12 mouse cellular contexts compared by ENCODE assay signal in genomic region chr7:68080122-68080845, GRCm38 (mm10).
DNase-seq lines count a peak whose midpoint lies in the region; ATAC-seq and TF ChIP-seq lines count a peak whose summit lies in the region.
"Had no signal": no experiment of that assay in that cellular context is flagged by ENCODE, and none has a peak within 500 bp of the region (broad histone marks: within the 10 kb centered on the region; RNA-seq: fewer than 3 reads in every experiment).

No protein-coding gene starts in this region.

- H3K9me3 ChIP-seq in heart, embryonic 11.5 days (replicated peaks; ENCODE audit: control insufficient read depth, low read length): no peaks in the 10 kb centered on the region
- H3K9me3 ChIP-seq in lung, embryonic 16.5 days (ENCODE audit: control insufficient read depth, low read length): no peaks in the 10 kb centered on the region
- H3K9me3 ChIP-seq: limb, embryonic 12.5 days had no signal

- TF ChIP-seq CTCF in heart, adult 2 months (IDR thresholded peaks at IDR 0.05): no peak

- no peak for TF ChIP-seq EP300 in heart, adult 2 months (IDR thresholded peaks at IDR 0.05; ENCODE audit: insufficient read depth, low read depth, low read length)

- no peak overlapping the region for H3K9ac ChIP-seq in heart, embryonic 11.5 days (ENCODE audit: low read depth, low read length)
- no peak overlapping the region for H3K9ac ChIP-seq in heart, adult 2 months (ENCODE audit: low read depth, low read length)
- H3K9ac ChIP-seq in lung, embryonic 16.5 days (ENCODE audit: low read length): no peak overlapping the region
- H3K9ac ChIP-seq: limb, embryonic 12.5 days had no signal

- WGBS in heart, embryonic 11.5 days (ENCODE audit: insufficient replicate concordance): 42% methylated on average over 11 of the region's 11 CpGs
- WGBS in heart, adult 2 months: 53% methylated on average over 11 of the region's 11 CpGs
- WGBS in lung, embryonic 16.5 days: 36% methylated on average over 11 of the region's 11 CpGs

- no peaks in the 10 kb centered on the region for H3K27me3 ChIP-seq in heart, embryonic 11.5 days (ENCODE audit: control insufficient read depth, insufficient read depth, low read length)
- H3K27me3 ChIP-seq in heart, adult 2 months (ENCODE audit: control insufficient read depth, insufficient read depth, low read length): no peaks in the 10 kb centered on the region
- no peaks in the 10 kb centered on the region for H3K27me3 ChIP-seq in lung, embryonic 16.5 days (ENCODE audit: control insufficient read depth, insufficient read depth, low read depth, low read length)
- H3K27me3 ChIP-seq: limb, embryonic 12.5 days; Patski had no signal

- no peak overlapping the region for H3K4me2 ChIP-seq in heart, embryonic 11.5 days
- no peak overlapping the region for H3K4me2 ChIP-seq in lung, embryonic 16.5 days (ENCODE audit: low read depth, low read length)
- H3K4me2 ChIP-seq: limb, embryonic 12.5 days had no signal

- H3K27ac ChIP-seq in heart, embryonic 11.5 days (ENCODE audit: low read depth, low read length): peak overlapping the region; percentile 62
- H3K27ac ChIP-seq in heart, adult 2 months: no peak overlapping the region
- H3K27ac ChIP-seq in lung, embryonic 16.5 days (ENCODE audit: low read length): peak overlapping the region; percentile 67
- H3K27ac ChIP-seq: limb, embryonic 12.5 days had no signal

- no peak for TF ChIP-seq POLR2A in heart, adult 2 months (IDR thresholded peaks at IDR 0.05; ENCODE audit: insufficient read depth, low read depth, low read length)

- ATAC-seq in heart, embryonic 11.5 days (replicated peaks; ENCODE audit: insufficient number of reproducible peaks, low FRiP score, low TSS enrichment): no peak
- peak; percentile 60 for ATAC-seq in lung, embryonic 16.5 days (ENCODE audit: low read depth)
- ATAC-seq: intestine, postnatal 0 days; Patski had no signal

- no peaks in the 10 kb centered on the region for H3K36me3 ChIP-seq in heart, embryonic 11.5 days (ENCODE audit: control insufficient read depth, insufficient read depth, low read length)
- no peaks in the 10 kb centered on the region for H3K36me3 ChIP-seq in heart, adult 2 months (ENCODE audit: control insufficient read depth, insufficient read depth, low read length)
- no peaks in the 10 kb centered on the region for H3K36me3 ChIP-seq in lung, embryonic 16.5 days (ENCODE audit: control insufficient read depth, insufficient read depth, low read length)
- H3K36me3 ChIP-seq: limb, embryonic 12.5 days had no signal

- no peaks in the 10 kb centered on the region; the same call in 1 of the 2 replicates for H3K79me2 ChIP-seq in heart, adult 2 months (replicated peaks; ENCODE audit: control insufficient read depth, insufficient read depth, low read length)

- no peak for DNase-seq in heart, adult 2 months
- peak; percentile 27 for DNase-seq in NIH3T3 (ENCODE audit: low read depth)
- peak; percentile 66 to 70 for DNase-seq in kidney, adult 8-10 months
- DNase-seq in spleen, postnatal 36 days (ENCODE audit: low spot score in 2 of 2): no peak
- DNase-seq in urinary bladder, postnatal 36 days (ENCODE audit: low spot score in 2 of 2): no peak
- DNase-seq in layer of hippocampus, adult 11-12 months (ENCODE audit: low spot score): no peak
- DNase-seq: gastrocnemius, postnatal 10 days had no signal

- peaks cover 54% of the 10 kb centered on the region for H3K4me1 ChIP-seq in heart, embryonic 11.5 days (ENCODE audit: control insufficient read depth, insufficient read depth, low read length)
- H3K4me1 ChIP-seq in heart, adult 2 months (ENCODE audit: control insufficient read depth, insufficient read depth, low read length): peaks cover 3% of the 10 kb centered on the region
- H3K4me1 ChIP-seq in lung, embryonic 16.5 days (replicated peaks; ENCODE audit: control insufficient read depth, insufficient read depth, low read length): peaks cover 54% of the 10 kb centered on the region

- H3K4me3 ChIP-seq in heart, embryonic 11.5 days (ENCODE audit: low read depth, low read length): no peak overlapping the region
- no peak overlapping the region for H3K4me3 ChIP-seq in heart, adult 2 months
- H3K4me3 ChIP-seq in lung, embryonic 16.5 days (ENCODE audit: low read length): no peak overlapping the region
- H3K4me3 ChIP-seq: limb, embryonic 12.5 days had no signal

- intact Hi-C loops in heart, adult 2 months (cut with DNase I): no loop called here

Comparison
In these comparisons a context has a peak if more than half of its experiments do, and no peak if none do; other contexts are left out.
1. DNase-seq: peak in NIH3T3 (single experiment) and kidney, adult 8-10 months (2 of 2); none in heart, adult 2 months (0 of 2), spleen, postnatal 36 days (0 of 2), urinary bladder, postnatal 36 days (0 of 2) and layer of hippocampus, adult 11-12 months (single experiment).